Mouse (Mus musculus): ENCODE measurements around the gene Saa2. TPM values are rescaled to one million over a fixed set of nuclear protein-coding genes. Genes with fewer than 3 reads are reported as not detected.
"Not testable (repeated sequence)": the region's sequence is repeated elsewhere in the genome, so short reads cannot be mapped to it uniquely, and the experiment has no call there.

Saa2 gene
- polyA plus RNA-seq, 1 experiment from 2014 or later: 1.1 TPM

DNA sequence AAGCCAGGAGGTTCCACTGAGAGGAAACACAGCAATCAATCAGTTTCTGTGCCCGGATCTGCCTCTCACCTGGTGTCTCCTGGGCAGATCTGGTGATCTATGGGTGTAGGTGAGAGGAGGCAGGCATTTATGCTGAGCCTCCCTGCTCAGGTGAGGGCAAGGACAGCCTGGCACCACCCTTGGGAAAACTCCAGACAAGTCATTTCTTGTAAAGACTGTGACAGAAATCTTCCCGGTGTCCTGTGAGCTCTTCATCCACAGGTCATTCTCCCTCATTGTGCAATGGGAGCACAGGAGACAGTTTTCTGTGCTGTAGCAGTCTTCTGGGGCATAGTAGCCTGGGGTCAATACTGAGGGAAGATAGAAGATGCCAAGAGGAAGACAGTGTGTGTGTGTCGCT is 8.7 kb upstream of the Saa2 start, which contains the start of gene Saa1:
Saa1 (minus strand) TSS at position 101 of the 400 bp plus-strand sequence.
- H3K4me3 ChIP-seq (ENCODE audit: low read depth, low read length); H3K4me2 ChIP-seq; H3K36me3 ChIP-seq (ENCODE audit: control insufficient read depth, insufficient read depth, low read length); H3K9ac ChIP-seq (ENCODE audit: low read depth, low read length); ATAC-seq (replicated peaks; ENCODE audit: insufficient number of reproducible peaks, low FRiP score, low TSS enrichment); H3K27ac ChIP-seq (ENCODE audit: low read depth, low read length); H3K9me3 ChIP-seq (replicated peaks; ENCODE audit: control insufficient read depth, low read length); H3K27me3 ChIP-seq (ENCODE audit: control insufficient read depth, insufficient read depth, low read length); H3K4me1 ChIP-seq (ENCODE audit: control insufficient read depth, insufficient read depth, low read length): not testable (repeated sequence)
- WGBS (ENCODE audit: insufficient replicate concordance): 75% methylated on average over 3 of the region's 3 CpGs

DNA sequence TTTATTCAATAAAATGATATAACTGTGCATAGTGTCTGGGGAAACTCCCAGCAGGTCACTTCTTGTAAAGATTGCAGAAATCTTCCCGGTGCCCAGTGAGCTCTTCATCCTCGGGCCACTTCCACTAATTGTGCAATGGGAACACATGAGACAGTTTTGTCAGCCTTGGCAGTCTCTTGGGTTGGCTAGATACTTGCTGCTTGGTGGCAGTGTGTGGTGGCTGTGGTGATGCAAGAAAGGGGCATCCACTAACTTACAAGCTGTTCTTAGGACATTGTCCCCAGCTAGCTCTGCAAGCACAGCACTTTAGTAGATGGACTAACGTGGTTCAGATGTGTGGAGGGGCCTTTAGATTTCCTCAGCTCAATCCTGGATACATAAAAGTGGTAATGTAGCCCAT is 5.8 kb upstream of the Saa2 start:
- Histone ChIP-seq H3K4me2 (no peak overlapping the region), H3K9ac (ENCODE audit: low read depth, low read length) (no peak overlapping the region), H3K27me3 (ENCODE audit: control insufficient read depth, insufficient read depth, low read length) (no peaks in the 10 kb centered on the region), H3K9me3 (replicated peaks; ENCODE audit: control insufficient read depth, low read length) (no peaks in the 10 kb centered on the region), H3K4me1 (ENCODE audit: control insufficient read depth, insufficient read depth, low read length) (no peaks in the 10 kb centered on the region), H3K27ac (ENCODE audit: low read depth, low read length) (no peak overlapping the region), H3K36me3 (ENCODE audit: control insufficient read depth, insufficient read depth, low read length) (no peaks in the 10 kb centered on the region), H3K4me3 (ENCODE audit: low read depth, low read length) (no peak overlapping the region)
- 69% methylated on average over 3 of the region's 3 CpGs for WGBS (ENCODE audit: insufficient replicate concordance)
- no peak for ATAC-seq (replicated peaks; ENCODE audit: insufficient number of reproducible peaks, low FRiP score, low TSS enrichment)

DNA sequence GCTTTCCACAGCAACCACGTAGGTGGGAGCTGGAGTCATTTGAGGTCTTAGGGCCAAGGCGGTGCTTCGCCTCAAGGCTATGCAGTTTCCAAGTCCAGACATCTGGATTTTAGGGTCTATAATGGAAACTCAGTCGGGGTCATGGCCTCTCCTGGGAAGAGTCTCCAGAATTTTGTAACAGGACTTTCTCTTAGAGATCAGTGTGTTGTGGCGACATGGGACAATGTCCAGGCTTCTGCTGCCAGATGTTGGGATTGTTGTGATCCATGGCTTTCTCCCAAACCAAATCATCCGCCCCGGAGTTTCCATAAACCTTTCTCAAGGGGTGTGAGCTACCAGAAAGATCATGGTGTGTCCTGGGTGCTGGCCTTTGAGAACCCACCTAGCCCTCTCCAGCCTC is 5.2 kb upstream of the Saa2 start:
- H3K27me3 ChIP-seq (ENCODE audit: control insufficient read depth, insufficient read depth, low read length): 0 out of 2 replicates have a peak, but pooled peaks cover under 1% of the 10 kb centered on the region
- H3K36me3 ChIP-seq (ENCODE audit: control insufficient read depth, insufficient read depth, low read length): no peaks in the 10 kb centered on the region
- 83% methylated on average over 7 of the region's 7 CpGs for WGBS (ENCODE audit: insufficient replicate concordance)
- no peak overlapping the region for H3K4me2 ChIP-seq
- H3K9ac ChIP-seq (ENCODE audit: low read depth, low read length): no peak overlapping the region
- ATAC-seq (replicated peaks; ENCODE audit: insufficient number of reproducible peaks, low FRiP score, low TSS enrichment): no peak
- no peaks in the 10 kb centered on the region for H3K9me3 ChIP-seq (replicated peaks; ENCODE audit: control insufficient read depth, low read length)
- H3K27ac ChIP-seq (ENCODE audit: low read depth, low read length): no peak overlapping the region
- H3K4me3 ChIP-seq (ENCODE audit: low read depth, low read length): no peak overlapping the region
- H3K4me1 ChIP-seq (ENCODE audit: control insufficient read depth, insufficient read depth, low read length): no peaks in the 10 kb centered on the region

DNA sequence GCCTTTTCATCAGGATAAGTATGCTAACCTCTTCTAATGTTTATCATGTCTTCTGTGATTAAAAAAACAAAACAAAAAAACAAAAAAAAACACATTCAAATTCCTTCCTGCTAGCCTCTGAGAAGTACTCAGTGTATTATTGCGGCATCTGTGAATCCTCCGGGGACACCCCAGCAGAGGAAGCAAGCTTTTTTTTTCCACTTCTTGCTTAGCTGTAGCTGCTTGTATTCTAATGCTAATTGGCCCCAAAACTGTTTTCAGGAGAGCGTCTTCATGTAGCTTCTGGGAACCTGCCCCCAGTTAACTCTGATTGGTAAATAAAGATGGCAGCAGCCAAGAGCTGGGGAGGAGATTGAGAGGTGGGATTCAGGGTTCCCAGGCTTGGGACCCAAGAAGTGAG is 3.1 kb upstream of the Saa2 start:
- Histone ChIP-seq H3K4me3 (ENCODE audit: low read depth, low read length) (no peak overlapping the region), H3K9ac (ENCODE audit: low read depth, low read length) (no peak overlapping the region), H3K36me3 (ENCODE audit: control insufficient read depth, insufficient read depth, low read length) (no peaks in the 10 kb centered on the region), H3K27ac (ENCODE audit: low read depth, low read length) (no peak overlapping the region), H3K9me3 (replicated peaks; ENCODE audit: control insufficient read depth, low read length) (no peaks in the 10 kb centered on the region), H3K4me2 (no peak overlapping the region), H3K27me3 (ENCODE audit: control insufficient read depth, insufficient read depth, low read length) (0 out of 2 replicates have a peak, but pooled peaks cover 2% of the 10 kb centered on the region), H3K4me1 (ENCODE audit: control insufficient read depth, insufficient read depth, low read length) (no peaks in the 10 kb centered on the region)
- no peak for ATAC-seq (replicated peaks; ENCODE audit: insufficient number of reproducible peaks, low FRiP score, low TSS enrichment)
- WGBS (ENCODE audit: insufficient replicate concordance): 62% methylated on average over 3 of the region's 3 CpGs

DNA sequence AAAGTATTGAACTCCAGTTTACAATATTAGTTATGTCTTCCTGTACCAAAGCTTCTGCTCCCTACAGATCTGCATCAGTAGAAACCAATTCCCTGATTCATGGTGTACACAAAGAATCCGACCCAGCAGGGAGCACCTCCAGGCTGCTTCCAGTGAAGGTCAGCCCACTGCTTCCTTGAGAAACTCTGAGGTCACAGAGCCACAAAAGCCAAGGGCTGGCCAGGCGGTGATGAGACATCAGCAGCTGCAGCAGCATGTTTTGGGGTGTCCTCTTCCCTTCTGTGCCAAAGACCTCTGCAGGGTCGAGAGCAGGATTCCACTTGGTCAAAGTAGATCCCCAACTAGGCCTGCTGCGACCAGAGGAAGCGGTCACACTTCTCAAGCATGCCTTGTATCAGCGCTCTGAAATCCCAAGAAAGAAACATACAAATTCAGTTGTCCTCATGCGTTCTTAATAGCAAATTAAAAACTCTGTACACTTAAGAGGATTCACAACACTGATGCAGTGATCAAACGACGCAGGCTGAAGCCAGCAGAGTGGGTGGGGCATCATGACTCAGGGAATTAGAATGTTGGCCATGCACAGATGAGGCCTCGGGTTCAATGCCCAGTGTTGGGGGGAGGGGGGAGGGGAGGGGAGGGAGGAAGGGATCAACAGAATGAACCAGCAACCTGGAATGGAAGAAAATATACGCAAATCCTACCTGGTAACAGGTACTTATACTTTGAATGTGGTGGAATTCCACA is 9.6 kb downstream of the Saa2 start:
- H3K27ac ChIP-seq (ENCODE audit: low read depth, low read length): no peak overlapping the region
- WGBS (ENCODE audit: insufficient replicate concordance): 69% methylated on average over 11 of the region's 11 CpGs
- no peak for ATAC-seq (replicated peaks; ENCODE audit: insufficient number of reproducible peaks, low FRiP score, low TSS enrichment)
- no peak overlapping the region for H3K4me3 ChIP-seq (ENCODE audit: low read depth, low read length)
- no peaks in the 10 kb centered on the region for H3K27me3 ChIP-seq (ENCODE audit: control insufficient read depth, insufficient read depth, low read length)
- no peak overlapping the region for H3K9ac ChIP-seq (ENCODE audit: low read depth, low read length)
- H3K4me2 ChIP-seq: no peak overlapping the region
- H3K36me3 ChIP-seq (ENCODE audit: control insufficient read depth, insufficient read depth, low read length): peaks cover 7% of the 10 kb centered on the region
- no peaks in the 10 kb centered on the region for H3K9me3 ChIP-seq (replicated peaks; ENCODE audit: control insufficient read depth, low read length)
- no peaks in the 10 kb centered on the region for H3K4me1 ChIP-seq (ENCODE audit: control insufficient read depth, insufficient read depth, low read length)

DNA sequence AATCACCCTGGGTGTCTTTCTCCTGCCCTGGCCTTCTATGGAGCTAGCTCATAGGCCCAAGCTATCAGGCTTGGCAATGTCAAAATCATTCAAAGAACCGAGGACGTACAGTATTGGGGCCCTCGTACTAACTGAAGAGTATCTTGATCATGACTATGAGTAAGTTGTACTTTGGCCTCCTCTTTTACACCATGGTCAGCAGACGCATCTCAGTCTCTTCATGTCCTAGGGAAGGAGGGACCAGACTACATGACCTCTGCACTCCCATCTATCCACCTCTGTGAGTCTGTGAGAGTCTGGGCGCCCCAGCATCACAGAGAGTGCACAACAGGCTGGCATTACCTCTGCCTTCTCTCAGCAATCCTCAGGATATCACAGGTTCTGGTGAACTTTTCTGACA is 11.0 kb downstream of the Saa2 start:
- H3K4me2 ChIP-seq: no peak overlapping the region
- H3K4me1 ChIP-seq (ENCODE audit: control insufficient read depth, insufficient read depth, low read length): no peaks in the 10 kb centered on the region
- no peak overlapping the region for H3K9ac ChIP-seq (ENCODE audit: low read depth, low read length)
- H3K4me3 ChIP-seq (ENCODE audit: low read depth, low read length): no peak overlapping the region
- no peak for ATAC-seq (replicated peaks; ENCODE audit: insufficient number of reproducible peaks, low FRiP score, low TSS enrichment)
- peaks cover 7% of the 10 kb centered on the region for H3K36me3 ChIP-seq (ENCODE audit: control insufficient read depth, insufficient read depth, low read length)
- H3K9me3 ChIP-seq (replicated peaks; ENCODE audit: control insufficient read depth, low read length): no peaks in the 10 kb centered on the region
- no peak overlapping the region for H3K27ac ChIP-seq (ENCODE audit: low read depth, low read length)
- WGBS (ENCODE audit: insufficient replicate concordance): 87% methylated on average over 5 of the region's 5 CpGs
- no peaks in the 10 kb centered on the region for H3K27me3 ChIP-seq (ENCODE audit: control insufficient read depth, insufficient read depth, low read length)

DNA sequence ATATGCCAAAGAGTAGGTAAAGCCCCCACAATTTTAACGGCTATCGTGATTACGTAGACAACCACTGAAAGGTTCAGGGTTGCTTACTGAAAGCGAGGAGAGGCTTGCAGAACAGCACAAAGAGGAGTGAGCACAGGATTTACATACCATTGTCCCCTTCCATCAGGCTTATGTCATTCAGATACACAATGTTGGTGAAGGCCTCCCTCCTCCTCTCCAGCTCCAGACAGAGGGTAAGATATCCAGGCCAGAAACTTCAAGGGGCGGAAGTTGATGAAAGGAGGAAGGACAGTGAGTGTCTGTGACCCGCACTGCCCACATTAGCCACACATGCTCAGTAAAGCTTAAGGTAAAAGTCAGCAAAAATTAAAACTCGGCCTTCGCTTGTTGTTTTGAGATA is 13.1 kb downstream of the Saa2 start:
- 89% methylated on average over 8 of the region's 8 CpGs for WGBS (ENCODE audit: insufficient replicate concordance)

DNA sequence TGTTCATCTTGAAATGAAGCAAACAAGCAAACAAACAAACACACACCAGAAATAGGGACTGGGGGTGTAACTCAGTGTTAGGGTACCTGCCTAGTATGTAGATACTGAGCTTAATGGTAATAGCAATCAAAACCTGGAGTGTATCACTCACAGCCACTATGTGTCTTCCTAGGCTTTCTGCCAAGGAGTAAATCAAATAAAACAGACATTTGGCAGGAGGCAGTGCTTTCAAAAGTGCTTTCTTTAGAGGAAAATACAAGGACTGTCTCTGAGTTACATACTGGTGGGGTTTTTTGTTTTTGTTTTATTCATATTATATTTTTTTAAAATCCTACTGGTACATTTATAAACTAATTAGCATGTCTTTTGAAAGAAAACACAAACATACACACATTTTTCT is 15.8 kb downstream of the Saa2 start:
- Histone ChIP-seq H3K9me3 (replicated peaks; ENCODE audit: control insufficient read depth, low read length) (no peaks in the 10 kb centered on the region), H3K27ac (ENCODE audit: low read depth, low read length) (no peak overlapping the region), H3K4me3 (ENCODE audit: low read depth, low read length) (no peak overlapping the region), H3K4me2 (no peak overlapping the region), H3K27me3 (ENCODE audit: control insufficient read depth, insufficient read depth, low read length) (no peaks in the 10 kb centered on the region), H3K4me1 (ENCODE audit: control insufficient read depth, insufficient read depth, low read length) (no peaks in the 10 kb centered on the region), H3K36me3 (ENCODE audit: control insufficient read depth, insufficient read depth, low read length) (peaks cover 18% of the 10 kb centered on the region), H3K9ac (ENCODE audit: low read depth, low read length) (no peak overlapping the region)
- ATAC-seq (replicated peaks; ENCODE audit: insufficient number of reproducible peaks, low FRiP score, low TSS enrichment): no peak

More for the DNA sequence above, 13.1 kb downstream of the Saa2 start:
- no peak overlapping the region for H3K27ac ChIP-seq (ENCODE audit: low read depth, low read length)
- H3K4me3 ChIP-seq (ENCODE audit: low read depth, low read length): no peak overlapping the region
- H3K27me3 ChIP-seq (ENCODE audit: control insufficient read depth, insufficient read depth, low read length): no peaks in the 10 kb centered on the region
- ATAC-seq (replicated peaks; ENCODE audit: insufficient number of reproducible peaks, low FRiP score, low TSS enrichment): no peak
- no peaks in the 10 kb centered on the region for H3K4me1 ChIP-seq (ENCODE audit: control insufficient read depth, insufficient read depth, low read length)
- no peak overlapping the region for H3K9ac ChIP-seq (ENCODE audit: low read depth, low read length)
- no peaks in the 10 kb centered on the region for H3K9me3 ChIP-seq (replicated peaks; ENCODE audit: control insufficient read depth, low read length)
- no peak overlapping the region for H3K4me2 ChIP-seq
- peaks cover 16% of the 10 kb centered on the region for H3K36me3 ChIP-seq (ENCODE audit: control insufficient read depth, insufficient read depth, low read length)

DNA sequence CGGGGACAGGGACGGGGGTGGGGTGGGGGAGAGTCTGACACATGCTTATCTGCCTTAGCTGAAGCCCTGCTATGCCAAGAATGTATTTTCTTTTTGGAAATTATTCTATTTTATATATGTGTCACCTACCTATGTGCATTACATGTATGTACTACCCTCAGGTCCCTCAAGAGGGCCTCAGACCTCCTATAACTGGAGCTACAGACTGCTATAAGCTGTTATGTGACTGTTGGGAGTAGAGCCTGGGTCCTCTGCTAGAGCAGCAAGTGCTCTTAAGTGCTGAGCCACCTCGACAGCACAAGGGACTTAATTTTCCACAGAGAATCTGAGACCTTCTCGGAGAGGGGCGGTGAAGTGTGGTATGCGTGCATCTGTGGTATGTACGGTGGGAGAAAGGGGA is 16.9 kb downstream of the Saa2 start:
- H3K4me1 ChIP-seq (ENCODE audit: control insufficient read depth, insufficient read depth, low read length): no peaks in the 10 kb centered on the region
- no peaks in the 10 kb centered on the region for H3K9me3 ChIP-seq (replicated peaks; ENCODE audit: control insufficient read depth, low read length)
- peaks cover 15% of the 10 kb centered on the region for H3K36me3 ChIP-seq (ENCODE audit: control insufficient read depth, insufficient read depth, low read length)
- H3K4me3 ChIP-seq (ENCODE audit: low read depth, low read length): no peak overlapping the region
- WGBS (ENCODE audit: insufficient replicate concordance): 88% methylated on average over 7 of the region's 7 CpGs
- no peaks in the 10 kb centered on the region for H3K27me3 ChIP-seq (ENCODE audit: control insufficient read depth, insufficient read depth, low read length)
- H3K27ac ChIP-seq (ENCODE audit: low read depth, low read length): no peak overlapping the region
- H3K4me2 ChIP-seq: no peak overlapping the region
- no peak overlapping the region for H3K9ac ChIP-seq (ENCODE audit: low read depth, low read length)
- no peak for ATAC-seq (replicated peaks; ENCODE audit: insufficient number of reproducible peaks, low FRiP score, low TSS enrichment)
